Mouse (Mus musculus): ENCODE measurements at regions not wholly inside any gene's neighbourhood (a gene's known extent, or its start where the extent isn't known, plus 50 kb on each side); places are given as distances from the start of the nearest gene placed in this dataset.
A peak's percentile ranks its signal among the peaks of the same experiment; 100 is the strongest.

DNA sequence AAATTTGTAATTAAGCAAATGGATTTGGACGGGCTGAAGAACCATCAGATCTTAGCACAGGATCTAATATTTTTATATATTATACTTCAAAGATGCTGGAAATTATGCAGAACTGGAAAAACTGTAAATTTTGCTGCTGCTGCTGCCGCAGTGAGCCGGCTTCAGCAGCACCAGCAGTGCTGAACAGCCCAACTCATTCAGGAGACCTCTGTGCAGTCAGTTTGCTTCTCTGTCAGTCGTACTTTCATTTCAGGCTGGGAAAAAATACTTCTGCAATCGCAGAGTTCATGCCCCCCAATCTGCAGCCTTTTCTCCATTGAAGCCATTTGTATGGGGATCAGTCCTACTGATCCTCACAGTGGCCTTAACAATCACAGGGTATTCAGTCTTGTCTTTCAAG, 53.4 kb upstream of the Trpc3 start:
- Histone ChIP-seq H3K36me3 (no peaks in the 10 kb centered on the region), H3K9me3 (replicated peaks) (no peaks in the 10 kb centered on the region), H3K9ac (replicated peaks) (no peak overlapping the region), H3K4me1 (peaks cover 5% of the 10 kb centered on the region; the same call in 1 of the 2 replicates), H3K4me3 (replicated peaks) (no peak overlapping the region), H3K27ac (replicated peaks) (no peak overlapping the region), H3K4me2 (peak overlapping the region; percentile 5; the same call in 1 of the 2 replicates), H3K27me3 (replicated peaks) (no peaks in the 10 kb centered on the region)
- ATAC-seq (ENCODE audit: low FRiP score): no peak
- WGBS: 24% methylated on average over 5 of the region's 5 CpGs

DNA sequence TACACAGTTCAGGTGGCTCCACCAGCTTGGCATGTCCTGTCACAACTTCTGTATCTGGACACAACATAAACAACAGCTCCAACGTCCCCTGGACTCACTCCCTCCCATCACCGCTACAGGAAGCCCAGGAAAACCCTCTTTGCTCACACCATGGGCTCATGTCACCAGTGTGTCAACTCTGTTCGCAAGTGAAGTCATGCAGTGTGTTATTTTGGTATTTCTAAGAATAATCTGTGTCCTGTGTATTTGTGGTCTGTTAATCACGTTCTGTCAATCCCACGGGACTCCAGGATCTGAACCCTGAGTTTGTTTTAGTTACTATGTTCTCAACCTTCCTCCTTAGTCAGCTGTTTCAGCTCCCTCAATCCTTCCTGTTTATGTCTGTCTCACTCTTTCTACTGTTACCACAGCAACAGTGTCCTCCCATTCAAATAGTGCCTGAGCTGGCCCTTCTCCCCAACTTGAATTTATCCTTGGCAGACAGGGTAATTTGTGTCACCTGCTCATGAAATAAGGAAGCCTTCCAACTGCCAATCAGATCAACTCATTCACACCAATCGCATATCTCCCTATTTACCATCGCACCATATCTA, 64.5 kb upstream of the Trpc3 start:
- Histone ChIP-seq H3K4me1 (no peaks in the 10 kb centered on the region), H3K9ac (replicated peaks) (no peak overlapping the region), H3K4me3 (replicated peaks) (no peak overlapping the region), H3K4me2 (no peak overlapping the region), H3K36me3 (no peaks in the 10 kb centered on the region), H3K9me3 (replicated peaks) (no peaks in the 10 kb centered on the region), H3K27ac (replicated peaks) (no peak overlapping the region), H3K27me3 (replicated peaks) (no peaks in the 10 kb centered on the region)
- ATAC-seq (ENCODE audit: low FRiP score): no peak
- 81% methylated on average over 7 of the region's 7 CpGs for WGBS

DNA sequence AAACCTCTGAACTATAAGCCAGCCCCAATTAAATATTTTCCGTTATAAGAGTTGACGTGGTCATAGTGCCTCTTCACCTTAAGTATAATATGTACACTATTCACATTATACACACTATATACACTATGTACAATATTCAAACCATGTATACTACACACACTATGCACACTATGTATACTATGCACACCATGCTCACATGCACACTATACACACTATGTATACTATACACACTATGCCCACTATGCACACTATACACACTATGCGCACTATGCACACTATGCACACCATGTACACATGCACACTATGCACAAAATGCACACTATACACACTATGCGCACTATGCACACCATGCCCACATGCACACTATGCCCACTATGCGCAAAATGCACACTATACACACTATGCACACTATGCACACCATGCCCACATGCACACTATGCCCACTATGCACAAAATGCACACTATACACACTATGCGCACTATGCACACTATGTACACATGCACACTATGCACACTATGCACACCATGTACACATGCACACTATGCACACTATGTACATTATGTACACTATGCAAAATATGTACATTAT, 72.2 kb upstream of the Trpc3 start:
- H3K9ac ChIP-seq (replicated peaks): no peak overlapping the region
- H3K27ac ChIP-seq (replicated peaks): no peak overlapping the region
- no peaks in the 10 kb centered on the region for H3K9me3 ChIP-seq (replicated peaks)
- 96% methylated on average over 6 of the region's 6 CpGs for WGBS
- H3K27me3 ChIP-seq (replicated peaks): no peaks in the 10 kb centered on the region
- no peak overlapping the region for H3K4me3 ChIP-seq (replicated peaks)
- no peaks in the 10 kb centered on the region for H3K36me3 ChIP-seq
- no peak for ATAC-seq (ENCODE audit: low FRiP score)
- no peaks in the 10 kb centered on the region for H3K4me1 ChIP-seq
- no peak overlapping the region for H3K4me2 ChIP-seq

DNA sequence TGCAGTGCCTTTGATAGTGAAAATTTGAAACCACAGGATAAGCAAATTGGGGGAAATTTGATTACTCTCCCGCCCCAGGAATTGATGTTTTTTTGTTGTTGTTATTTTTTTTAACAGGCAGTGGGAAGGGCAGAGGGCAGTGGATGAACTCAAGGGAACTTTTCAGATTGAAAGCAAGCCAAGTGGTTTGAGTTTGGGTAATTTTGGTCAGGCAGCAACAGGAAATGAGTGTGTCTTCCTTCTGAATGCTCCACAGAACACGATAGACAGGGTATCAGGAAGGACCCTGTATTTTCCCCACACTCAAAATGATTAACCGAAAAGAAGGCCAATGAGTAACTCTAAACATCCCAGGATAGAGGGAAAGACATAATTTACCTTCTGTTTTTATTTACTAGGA, 72.9 kb upstream of the Trpc3 start:
- no peak overlapping the region for H3K4me2 ChIP-seq
- H3K4me1 ChIP-seq: no peaks in the 10 kb centered on the region
- H3K36me3 ChIP-seq: no peaks in the 10 kb centered on the region
- no peak overlapping the region for H3K4me3 ChIP-seq (replicated peaks)
- ATAC-seq (ENCODE audit: low FRiP score): no peak
- 87% methylated on average over 3 of the region's 3 CpGs for WGBS
- no peak overlapping the region for H3K9ac ChIP-seq (replicated peaks)
- no peaks in the 10 kb centered on the region for H3K9me3 ChIP-seq (replicated peaks)
- no peak overlapping the region for H3K27ac ChIP-seq (replicated peaks)
- no peaks in the 10 kb centered on the region for H3K27me3 ChIP-seq (replicated peaks)

DNA sequence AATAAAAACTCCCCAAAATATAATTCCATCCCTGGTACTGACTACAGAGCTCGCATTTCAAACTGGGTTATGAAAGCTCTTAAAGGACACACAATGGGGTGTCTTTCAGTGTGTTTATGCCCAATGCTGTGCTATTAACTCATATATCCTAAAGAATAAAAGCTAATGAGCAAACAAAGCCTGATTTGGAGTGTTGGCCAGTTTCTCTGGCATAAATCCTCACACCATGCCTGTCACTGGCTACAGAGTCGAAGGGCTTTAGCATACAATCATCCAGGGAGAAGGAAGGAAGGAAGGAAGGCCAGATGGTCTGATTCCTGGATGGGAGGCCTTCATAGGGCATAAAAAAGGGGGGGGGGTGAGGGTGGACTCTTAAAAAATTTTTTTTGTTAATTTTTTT, 74.8 kb upstream of the Trpc3 start:
- H3K27ac ChIP-seq (replicated peaks): no peak overlapping the region
- no peak for ATAC-seq (ENCODE audit: low FRiP score)
- H3K27me3 ChIP-seq (replicated peaks): no peaks in the 10 kb centered on the region
- 65% methylated on average over 2 of the region's 2 CpGs for WGBS
- H3K36me3 ChIP-seq: no peaks in the 10 kb centered on the region
- H3K9me3 ChIP-seq (replicated peaks): no peaks in the 10 kb centered on the region
- no peak overlapping the region for H3K9ac ChIP-seq (replicated peaks)
- no peak overlapping the region for H3K4me2 ChIP-seq
- H3K4me3 ChIP-seq (replicated peaks): no peak overlapping the region
- no peaks in the 10 kb centered on the region for H3K4me1 ChIP-seq

DNA sequence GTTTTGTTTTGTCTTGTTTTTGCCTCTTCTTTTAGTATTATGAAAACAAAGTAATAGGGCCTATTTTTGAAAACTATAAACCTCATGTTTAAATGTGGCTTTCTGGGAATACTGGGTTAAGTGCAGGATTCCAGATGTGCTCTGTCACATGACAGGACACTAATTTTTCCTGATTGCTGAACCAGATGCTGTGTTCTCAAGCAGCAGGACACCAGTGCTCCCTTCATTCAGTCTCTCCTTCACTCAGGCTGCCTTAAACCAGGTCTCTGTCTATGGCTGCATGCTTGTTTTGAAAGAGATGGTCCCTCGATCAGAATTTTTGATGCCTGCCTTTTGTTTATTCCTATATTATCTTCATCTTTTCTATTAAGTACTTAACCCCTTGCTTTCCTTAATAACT, 80.1 kb upstream of the Trpc3 start:
- H3K9ac ChIP-seq (replicated peaks): no peak overlapping the region
- no peak overlapping the region for H3K4me2 ChIP-seq
- 0 out of 2 replicates have a peak, but pooled peaks cover 3% of the 10 kb centered on the region for H3K4me1 ChIP-seq
- ATAC-seq (ENCODE audit: low FRiP score): no peak
- no peak overlapping the region for H3K4me3 ChIP-seq (replicated peaks)
- 95% methylated on average over 1 of the region's 1 CpGs for WGBS
- no peaks in the 10 kb centered on the region for H3K9me3 ChIP-seq (replicated peaks)
- no peak overlapping the region for H3K27ac ChIP-seq (replicated peaks)
- H3K27me3 ChIP-seq (replicated peaks): no peaks in the 10 kb centered on the region
- H3K36me3 ChIP-seq: no peaks in the 10 kb centered on the region

DNA sequence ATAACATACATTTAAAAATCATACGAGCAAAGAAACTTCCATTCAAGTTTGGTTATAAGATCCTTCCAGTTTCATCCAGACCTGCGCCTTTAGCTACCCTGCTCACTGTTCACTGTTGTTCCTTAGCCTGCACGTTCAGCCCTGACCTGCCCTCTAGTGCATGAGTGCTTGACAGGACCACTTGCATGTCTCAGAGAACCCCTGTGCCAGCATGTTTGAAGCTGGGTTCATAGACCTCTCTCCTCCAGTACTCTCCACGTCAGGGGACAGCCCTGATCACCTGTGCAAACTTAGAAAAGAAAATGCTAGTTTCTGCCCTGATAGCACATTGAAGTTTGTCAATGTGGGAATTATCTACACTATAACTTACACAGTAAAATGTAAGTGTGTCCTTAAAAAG, 81.0 kb upstream of the Trpc3 start:
- Histone ChIP-seq H3K9ac (replicated peaks) (no peak overlapping the region), H3K27ac (replicated peaks) (no peak overlapping the region), H3K4me3 (replicated peaks) (no peak overlapping the region), H3K27me3 (replicated peaks) (no peaks in the 10 kb centered on the region), H3K36me3 (no peaks in the 10 kb centered on the region), H3K9me3 (replicated peaks) (no peaks in the 10 kb centered on the region), H3K4me1 (0 out of 2 replicates have a peak, but pooled peaks cover 3% of the 10 kb centered on the region), H3K4me2 (no peak overlapping the region)
- 66% methylated on average over 4 of the region's 4 CpGs for WGBS
- no peak for ATAC-seq (ENCODE audit: low FRiP score)

DNA sequence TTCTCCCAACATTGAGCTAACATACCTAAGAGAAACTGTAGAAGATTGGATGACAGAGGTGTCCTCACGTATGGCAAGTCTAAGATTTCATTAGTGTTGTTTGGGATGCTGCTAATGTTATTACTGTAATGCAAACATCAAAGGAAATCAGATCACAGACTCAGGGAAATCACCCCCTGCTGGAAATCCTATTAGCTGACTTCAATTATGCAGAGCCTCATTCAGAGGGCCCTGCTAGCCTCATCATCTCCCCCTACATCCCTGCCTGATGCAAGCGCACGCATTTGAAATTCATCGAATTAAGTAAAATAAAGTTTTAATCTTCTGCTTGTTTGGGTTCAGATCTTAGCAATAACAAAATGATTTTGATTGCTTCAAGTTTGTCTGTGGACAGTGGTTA, 84.1 kb upstream of the Trpc3 start:
- Histone ChIP-seq H3K9me3 (replicated peaks) (no peaks in the 10 kb centered on the region), H3K4me3 (replicated peaks) (no peak overlapping the region), H3K4me2 (no peak overlapping the region), H3K9ac (replicated peaks) (no peak overlapping the region), H3K36me3 (no peaks in the 10 kb centered on the region), H3K4me1 (0 out of 2 replicates have a peak, but pooled peaks cover 3% of the 10 kb centered on the region), H3K27me3 (replicated peaks) (no peaks in the 10 kb centered on the region), H3K27ac (replicated peaks) (no peak overlapping the region)
- ATAC-seq (ENCODE audit: low FRiP score): 0 out of 2 replicates have a peak, but pooled peaks have one; percentile 45
- 33% methylated on average over 4 of the region's 4 CpGs for WGBS

DNA sequence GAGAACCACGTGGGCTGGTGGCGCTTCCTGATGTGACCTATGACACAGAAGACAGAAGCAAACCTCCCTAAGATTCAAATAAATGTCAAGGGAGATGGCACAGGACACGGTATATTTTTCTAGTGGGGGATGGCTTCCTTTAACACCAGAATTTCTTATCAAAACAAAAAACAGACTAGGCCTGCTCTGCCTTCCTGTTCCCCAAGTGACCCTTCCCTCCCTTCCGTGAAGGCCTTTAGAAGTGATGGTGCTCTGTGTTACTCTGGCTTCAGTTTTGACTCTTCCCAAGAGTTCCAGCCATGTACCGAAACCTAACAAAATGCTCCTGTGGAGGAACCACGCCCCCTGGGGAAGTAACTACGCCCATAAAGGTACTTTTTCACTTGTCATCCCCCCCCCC, 84.5 kb upstream of the 4932438A13Rik start:
- 0 out of 2 replicates have a peak, but pooled peaks cover 3% of the 10 kb centered on the region for H3K4me1 ChIP-seq
- no peak for ATAC-seq (ENCODE audit: low FRiP score)
- no peak overlapping the region for H3K4me2 ChIP-seq
- no peak overlapping the region for H3K9ac ChIP-seq (replicated peaks)
- no peaks in the 10 kb centered on the region for H3K9me3 ChIP-seq (replicated peaks)
- 80% methylated on average over 7 of the region's 7 CpGs for WGBS
- no peaks in the 10 kb centered on the region for H3K27me3 ChIP-seq (replicated peaks)
- no peak overlapping the region for H3K4me3 ChIP-seq (replicated peaks)
- H3K27ac ChIP-seq (replicated peaks): no peak overlapping the region
- H3K36me3 ChIP-seq: no peaks in the 10 kb centered on the region

DNA sequence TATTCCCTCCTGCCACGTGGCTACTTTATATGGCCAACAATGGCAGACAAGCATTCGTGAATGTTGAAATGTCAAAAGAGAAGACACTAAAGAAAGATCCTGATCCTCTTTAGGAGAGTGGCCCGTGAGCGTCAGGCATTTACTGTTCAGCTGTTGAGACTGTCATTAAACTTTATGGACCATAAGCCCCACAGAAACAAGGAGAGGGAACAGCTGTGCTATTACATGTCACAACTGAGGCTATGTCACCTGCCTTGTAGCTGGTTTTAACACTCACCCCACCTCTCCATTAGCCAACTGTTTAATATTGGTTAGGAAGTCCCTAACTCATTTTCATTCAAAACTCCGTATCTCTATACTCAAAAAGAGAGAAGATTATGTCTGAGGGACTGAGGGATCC, 76.3 kb upstream of the 4932438A13Rik start:
- Histone ChIP-seq H3K36me3 (no peaks in the 10 kb centered on the region), H3K27ac (replicated peaks) (no peak overlapping the region), H3K4me1 (no peaks in the 10 kb centered on the region), H3K9ac (replicated peaks) (no peak overlapping the region), H3K9me3 (replicated peaks) (no peaks in the 10 kb centered on the region), H3K4me2 (no peak overlapping the region), H3K27me3 (replicated peaks) (no peaks in the 10 kb centered on the region), H3K4me3 (replicated peaks) (no peak overlapping the region)
- WGBS: 35% methylated on average over 5 of the region's 5 CpGs
- no peak; the same call in 1 of the 2 replicates for ATAC-seq (ENCODE audit: low FRiP score)

DNA sequence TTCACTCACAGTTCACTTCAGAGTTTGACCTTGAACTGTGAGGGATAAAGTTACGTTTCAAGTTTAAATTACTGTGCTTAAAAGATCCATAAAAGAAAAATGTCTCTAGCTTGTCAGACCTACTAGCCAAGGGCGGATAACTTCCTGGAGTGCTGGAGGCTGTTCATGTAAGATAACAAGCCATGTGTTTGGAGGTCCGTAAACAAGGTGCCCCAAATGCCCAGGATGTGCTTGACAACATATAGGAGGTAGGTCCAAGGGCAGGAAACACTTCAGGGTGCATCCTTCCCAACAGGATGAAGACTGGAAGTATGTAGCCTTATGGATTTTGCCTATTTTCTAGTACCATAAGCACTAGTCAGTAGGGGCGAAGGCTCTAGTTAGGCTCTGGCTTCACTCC, 72.7 kb upstream of the 4932438A13Rik start:
- H3K4me3 ChIP-seq (replicated peaks): no peak overlapping the region
- WGBS: 89% methylated on average over 4 of the region's 4 CpGs
- no peak overlapping the region for H3K4me2 ChIP-seq
- H3K9ac ChIP-seq (replicated peaks): no peak overlapping the region
- no peaks in the 10 kb centered on the region for H3K9me3 ChIP-seq (replicated peaks)
- no peak overlapping the region for H3K27ac ChIP-seq (replicated peaks)
- no peaks in the 10 kb centered on the region for H3K36me3 ChIP-seq
- no peak for ATAC-seq (ENCODE audit: low FRiP score)
- H3K27me3 ChIP-seq (replicated peaks): no peaks in the 10 kb centered on the region
- no peaks in the 10 kb centered on the region for H3K4me1 ChIP-seq

DNA sequence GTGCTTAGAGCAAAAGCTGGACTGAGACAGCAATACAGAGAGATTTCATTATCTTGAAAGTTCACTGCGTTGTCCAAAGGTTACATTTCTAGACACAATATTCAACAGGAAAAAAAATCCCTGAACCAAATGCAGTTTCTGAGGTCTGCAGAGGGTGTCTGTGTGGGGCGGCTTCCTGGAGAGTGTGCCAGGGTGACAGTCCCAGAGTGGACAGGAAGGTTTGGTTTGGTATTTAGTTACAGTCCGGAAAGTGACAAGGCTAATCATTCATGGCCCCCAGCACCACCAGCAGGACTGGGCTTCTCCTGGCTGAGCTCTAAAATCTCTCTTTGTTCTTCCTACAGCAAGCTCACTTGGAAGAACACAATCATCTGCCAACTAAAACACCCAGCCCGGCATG, 65.9 kb upstream of the 4932438A13Rik start:
- Histone ChIP-seq H3K36me3 (no peaks in the 10 kb centered on the region), H3K9ac (replicated peaks) (no peak overlapping the region), H3K9me3 (replicated peaks) (no peaks in the 10 kb centered on the region), H3K4me3 (replicated peaks) (no peak overlapping the region), H3K27me3 (replicated peaks) (no peaks in the 10 kb centered on the region), H3K4me1 (no peaks in the 10 kb centered on the region), H3K27ac (replicated peaks) (no peak overlapping the region), H3K4me2 (no peak overlapping the region)
- no peak for ATAC-seq (ENCODE audit: low FRiP score)
- WGBS: 59% methylated on average over 4 of the region's 4 CpGs

Data from neural tube, embryonic 15.5 days (tissue).